Mouse (Mus musculus): ENCODE measurements around the gene Ahnak2. TPM values are rescaled to one million over a fixed set of nuclear protein-coding genes. Genes with fewer than 3 reads are reported as not detected.

Ahnak2 gene
- total and polyA plus RNA-seq, 3 experiments, result 3.1 to 27.7 (median 14.6) TPM

DNA sequence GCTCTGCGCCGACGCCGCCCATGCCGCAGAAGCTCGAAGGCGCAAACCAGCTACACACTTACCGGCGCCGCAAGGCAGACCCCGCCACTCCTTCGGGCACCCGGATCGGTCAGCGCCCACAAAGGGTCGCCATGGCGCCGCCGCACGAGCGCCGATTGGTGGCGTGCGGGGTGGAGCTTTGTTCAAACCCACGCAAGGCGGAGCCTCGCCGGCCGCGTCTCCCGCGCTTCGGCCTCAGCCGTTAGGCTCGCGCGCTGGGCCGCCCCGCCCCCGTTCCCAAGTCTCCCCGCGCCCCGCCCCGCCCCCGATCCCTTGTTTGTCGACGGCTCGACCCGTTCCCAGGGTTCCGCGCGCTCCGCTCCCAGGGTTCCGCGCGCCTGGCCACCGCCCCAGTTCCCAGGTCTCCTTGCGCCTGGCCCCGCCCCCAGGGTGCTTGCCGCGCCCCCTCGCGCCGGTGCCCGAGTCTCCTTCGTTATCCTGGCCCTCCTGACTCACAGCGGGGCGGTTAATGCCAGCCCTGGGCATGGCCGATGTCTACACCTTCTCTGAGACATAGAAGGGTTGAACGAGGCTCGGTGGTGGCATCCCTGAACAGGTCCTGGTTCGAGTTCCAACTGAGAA, 26.9 kb upstream of the Ahnak2 start, which contains the start of gene Cdca4:
Gene Cdca4, minus strand, starts transcription at position 180 of the 621 bp plus-strand sequence.
- H3K79me2 ChIP-seq (replicated peaks; ENCODE audit: control insufficient read depth, extremely low read depth, insufficient read depth, poor library complexity, severe bottlenecking), result peaks cover 45% of the 10 kb centered on the region
- H3K27me3 ChIP-seq (replicated peaks), result no peaks in the 10 kb centered on the region
- peak within 1 kb of the TSS; percentile 85 to 94 (median 92) for H3K4me3 ChIP-seq (replicated peaks in 1 of 3; ENCODE audit: low read depth in 2 of 3, low read length in 2 of 3, poor library complexity in 1 of 3)
- dilution Hi-C loops (cut with MboI; ENCODE audit: extremely low pct_ligation_motif_present, extremely low pct_unique_long_range_greater_than_20kb, low sequenced_read_pairs) (no loop called here), in situ Hi-C loops (cut with MboI; ENCODE audit: low pct_ligation_motif_present, low pct_unique_long_range_greater_than_20kb, low sequenced_read_pairs) (no loop called here)
- peak within 1 kb of the TSS; percentile 95 for H3K9ac ChIP-seq (ENCODE audit: insufficient read depth, low read depth)
- no peak for TF ChIP-seq TBP (conservative IDR thresholded peaks at IDR 0.05; ENCODE audit: low read depth, low read length)
- TF ChIP-seq CHD1 (IDR thresholded peaks at IDR 0.05; ENCODE audit: low read depth, low read length), result no peak
- TF ChIP-seq MAFK (IDR thresholded peaks at IDR 0.05; ENCODE audit: insufficient replicate concordance, low read length), result no peak
- TF ChIP-seq MYC (IDR thresholded peaks at IDR 0.05; ENCODE audit: low read depth, low read length), result peak; percentile 34; the same call in 1 of the 2 replicates
- 0 out of 2 replicates have a peak, but pooled peaks have one; percentile 42 for TF ChIP-seq KAT2A (IDR thresholded peaks at IDR 0.05; ENCODE audit: insufficient replicate concordance, low read length)
- TF ChIP-seq RAD21 (IDR thresholded peaks at IDR 0.05; ENCODE audit: low read depth, low read length), result no peak
- no peak for TF ChIP-seq EP300 (IDR thresholded peaks at IDR 0.05; ENCODE audit: low read length)
- TF ChIP-seq POLR2A (IDR thresholded peaks at IDR 0.05; ENCODE audit: low read depth, low read length), result peak; percentile 88
- no peak for TF ChIP-seq JUN (IDR thresholded peaks at IDR 0.05; ENCODE audit: insufficient read depth, low read depth, low read length)
- no peak for TF ChIP-seq USF1 (IDR thresholded peaks at IDR 0.05; ENCODE audit: low read depth, low read length)
- TF ChIP-seq JUND (conservative IDR thresholded peaks at IDR 0.05; ENCODE audit: low read depth, low read length), result no peak
- peak; percentile 68 for TF ChIP-seq POLR2AphosphoS2 (IDR thresholded peaks at IDR 0.05; ENCODE audit: low read depth, low read length)
- TF ChIP-seq PAX5 (IDR thresholded peaks at IDR 0.05; ENCODE audit: low read length), result no peak
- TF ChIP-seq CTCF (conservative IDR thresholded peaks at IDR 0.05 in 1 of 2, IDR thresholded peaks at IDR 0.05 in 1 of 2; ENCODE audit: low read depth in 2 of 2, low read length in 2 of 2), result peak in 1 of 2 experiments; percentile 17; a peak in 2 of 4 replicates
- no peak for TF ChIP-seq USF2 (conservative IDR thresholded peaks at IDR 0.05; ENCODE audit: low read depth, low read length)
- peak; percentile 29; the same call in 1 of the 2 replicates for TF ChIP-seq ELF1 (IDR thresholded peaks at IDR 0.05; ENCODE audit: low read depth, low read length)
- peak; percentile 69; the same call in 1 of the 2 replicates for TF ChIP-seq MAX (IDR thresholded peaks at IDR 0.05; ENCODE audit: low read length)
- TF ChIP-seq ETS1 (conservative IDR thresholded peaks at IDR 0.05; ENCODE audit: low read depth, low read length), result no peak
- no peak for TF ChIP-seq RCOR1 (conservative IDR thresholded peaks at IDR 0.05; ENCODE audit: low read depth, low read length)
- TF ChIP-seq UBTF (IDR thresholded peaks at IDR 0.05; ENCODE audit: low read depth, low read length), result no peak; the same call in 1 of the 2 replicates
- peak; percentile 86; the same call in 1 of the 2 replicates for TF ChIP-seq ZMIZ1 (IDR thresholded peaks at IDR 0.05; ENCODE audit: low read depth, low read length)
- peak; percentile 54 for TF ChIP-seq SIN3A (IDR thresholded peaks at IDR 0.05; ENCODE audit: low read length)
- TF ChIP-seq MXI1 (IDR thresholded peaks at IDR 0.05; ENCODE audit: low read depth, low read length), result peak; percentile 73
- no peak for TF ChIP-seq ZKSCAN1 (IDR thresholded peaks at IDR 0.05; ENCODE audit: borderline replicate concordance, low read depth, low read length)
- TF ChIP-seq BHLHE40 (IDR thresholded peaks at IDR 0.05; ENCODE audit: low read depth, low read length), result peak; percentile 78
- peak; percentile 81 for TF ChIP-seq HCFC1 (IDR thresholded peaks at IDR 0.05; ENCODE audit: low read depth, low read length)
- TF ChIP-seq MEF2A (IDR thresholded peaks at IDR 0.05; ENCODE audit: borderline replicate concordance, low read depth, low read length), result no peak
- no peak for TF ChIP-seq GABPA (IDR thresholded peaks at IDR 0.05; ENCODE audit: insufficient replicate concordance, low read depth, low read length)
- TF ChIP-seq TCF12 (IDR thresholded peaks at IDR 0.05; ENCODE audit: low read depth, low read length), result 0 out of 2 replicates have a peak, but pooled peaks have one; percentile 50
- no peak for TF ChIP-seq IRF4 (IDR thresholded peaks at IDR 0.05; ENCODE audit: low read depth, low read length)
- no peak for TF ChIP-seq ZC3H11A (IDR thresholded peaks at IDR 0.05; ENCODE audit: low read depth, low read length)
- no peak; the same call in 1 of the 2 replicates for TF ChIP-seq SMC3 (IDR thresholded peaks at IDR 0.05; ENCODE audit: low read depth, low read length)
- TF ChIP-seq ZNF384 (IDR thresholded peaks at IDR 0.05; ENCODE audit: low read depth, low read length), result no peak
- TF ChIP-seq MAZ (IDR thresholded peaks at IDR 0.05; ENCODE audit: low read depth, low read length), result no peak
- no peak; the same call in 1 of the 2 replicates for TF ChIP-seq E2F4 (IDR thresholded peaks at IDR 0.05; ENCODE audit: insufficient replicate concordance, low read depth, low read length)
- TF ChIP-seq CHD2 (IDR thresholded peaks at IDR 0.05; ENCODE audit: low read length), result no peak
- TF ChIP-seq NRF1 (IDR thresholded peaks at IDR 0.05; ENCODE audit: low read depth, low read length), result peak; percentile 58
- peak; percentile 81 for TF ChIP-seq NELFE (IDR thresholded peaks at IDR 0.05; ENCODE audit: low read depth, low read length)
- H3K4me1 ChIP-seq (ENCODE audit: control insufficient read depth in 1 of 2, insufficient read depth in 2 of 2), result peaks cover 11 to 53% of the 10 kb centered on the region in 2 experiments
- H3K27ac ChIP-seq (ENCODE audit: insufficient read depth, low read depth), result peak within 1 kb of the TSS; percentile 50; the same call in 1 of the 2 replicates
- DNase-seq (ENCODE audit: extremely low read depth), result peak; percentile 96
- H3K9me3 ChIP-seq (replicated peaks; ENCODE audit: low read length), result no peaks in the 10 kb centered on the region
- peak within 1 kb of the TSS; percentile 94 for H3K4me2 ChIP-seq (ENCODE audit: insufficient read depth, low read depth, poor library complexity, severe bottlenecking)
- H3K36me3 ChIP-seq (replicated peaks in 1 of 2; ENCODE audit: control insufficient read depth in 1 of 2, insufficient read depth in 1 of 2, low read length in 1 of 2), result peaks cover 18 to 52% of the 10 kb centered on the region in 2 experiments

All from CH12.LX (cell line).